Mouse (Mus musculus) left cerebral cortex, adult 8-10 months (tissue): ENCODE results near the gene Tns4. TPM values are rescaled to one million over a fixed set of nuclear protein-coding genes. Genes with fewer than 3 reads are reported as not detected.

Source experiments
- DNase-seq, 2 experiments: peaks; one replicate each; pipeline ENCODE4 v3.0.0; 2022; ENCODE audit warnings: low spot score in 2 of 2
- total RNA-seq, 4 experiments: library from RNA; stranded (reverse); gene quantifications; 2 replicates each; pipeline ENCODE4 v1.2.4; 2022

Tns4 gene
- total RNA-seq, 4 experiments from 2014 or later: 0.22 to 0.72 (median 0.44) TPM

DNA sequence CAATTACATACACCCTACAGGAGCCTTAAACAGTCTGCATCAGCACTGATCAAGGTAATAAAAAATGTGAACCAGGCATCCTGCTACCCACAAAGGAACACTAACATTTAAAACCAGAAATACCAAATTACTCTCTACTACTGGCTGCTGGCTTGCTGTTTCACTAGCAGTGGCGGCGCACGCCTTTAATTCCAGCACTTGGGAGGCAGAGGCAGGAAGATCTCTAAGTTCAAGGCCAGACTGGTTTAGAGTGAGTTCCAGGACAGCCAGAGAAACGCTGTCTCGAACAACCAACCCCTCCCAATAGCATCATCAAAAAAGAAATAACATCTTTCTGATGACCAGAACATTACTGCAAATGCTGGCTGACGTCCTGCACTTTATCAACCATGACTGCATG, 69.3 kb downstream of the Tns4 start:
- DNase-seq: no peak

Other genes starting within 250 kb of the Tns4 start
- 10 to 100 TPM; 74.0 to 84.5 (median 81.5) TPM for gene Wipf2, start 225.7 kb downstream of the Tns4 start, total RNA-seq
- gene Cdc6, start 181.5 kb downstream of the Tns4 start, total RNA-seq: under 1 TPM; 0.15 to 0.91 (median 0.25) TPM
- 10 to 100 TPM; 11.1 to 11.7 (median 11.4) TPM for gene Rara, start 161.5 kb downstream of the Tns4 start, total RNA-seq
- 1 to 10 TPM; 1.2 to 1.8 (median 1.4) TPM for gene Gjd3, start 106.3 kb downstream of the Tns4 start, total RNA-seq
- gene Top2a, start 65.1 kb downstream of the Tns4 start, total RNA-seq: 1 to 10 TPM in 3 of 4 experiments, under 1 TPM in 1; 0.94 to 2.5 (median 1.4) TPM
- 10 to 100 TPM; 66.1 to 77.1 (median 71.3) TPM for gene Igfbp4, start 48.1 kb downstream of the Tns4 start, total RNA-seq
- under 1 TPM in 2 of 4 experiments, not detected in 2; 0.16 to 0.23 TPM for gene Ccr7, start 65.8 kb upstream of the Tns4 start, total RNA-seq
- 10 to 100 TPM; 46.9 to 61.5 (median 53.0) TPM for gene Smarce1, start 141.7 kb upstream of the Tns4 start, total RNA-seq
- gene Krt222, start 154.8 kb upstream of the Tns4 start, total RNA-seq: 10 to 100 TPM; 30.4 to 38.4 (median 34.0) TPM
- gene Krt24, start 196.0 kb upstream of the Tns4 start, total RNA-seq: not detected
- gene Krt25, start 233.6 kb upstream of the Tns4 start, total RNA-seq: not detected
- gene Krt26, start 248.7 kb upstream of the Tns4 start, total RNA-seq: under 1 TPM in 1 of 4 experiments, not detected in 3; 0.14 TPM